Mouse (Mus musculus): Measurements from ENCODE around the gene Tmem132c.
"Not testable (repeated sequence)": the region's sequence is repeated elsewhere in the genome, so short reads cannot be mapped to it uniquely, and the experiment has no call there.

The Tmem132c gene

GRCm38 (mm10) chr5:127341158-127341557 is 99.5 kb downstream of the Tmem132c start:
- DNase-seq (ENCODE audit: low spot score in 2 of 2): no peak

- no peak for DNase-seq (ENCODE audit: low spot score in 2 of 2)
These were observed 103.1 kb downstream of the Tmem132c start for GRCm38 (mm10) chr5:127344721-127345120.

GRCm38 (mm10) chr5:127346364-127346763 is 104.8 kb downstream of the Tmem132c start:
- DNase-seq (ENCODE audit: low spot score in 2 of 2): no peak

- no peak for DNase-seq (ENCODE audit: low spot score in 2 of 2)
These were observed 105.6 kb downstream of the Tmem132c start for GRCm38 (mm10) chr5:127347053-127347748.

GRCm38 (mm10) chr5:127349221-127350065 is 107.8 kb downstream of the Tmem132c start:
- DNase-seq (ENCODE audit: low spot score in 2 of 2): no peak

- no peak for DNase-seq (ENCODE audit: low spot score in 2 of 2)
These were observed 111.4 kb downstream of the Tmem132c start for GRCm38 (mm10) chr5:127353002-127353401.

GRCm38 (mm10) chr5:127355836-127356235 is 114.2 kb downstream of the Tmem132c start:
- no peak for DNase-seq (ENCODE audit: low spot score in 2 of 2)

GRCm38 (mm10) chr5:127357878-127358277 is 116.3 kb downstream of the Tmem132c start:
- not testable (repeated sequence) for DNase-seq (ENCODE audit: low spot score in 2 of 2)

- DNase-seq (ENCODE audit: low spot score in 2 of 2): no peak
These were observed 119.5 kb downstream of the Tmem132c start for GRCm38 (mm10) chr5:127361145-127361544.

- DNase-seq (ENCODE audit: low spot score in 2 of 2): no peak
These were observed 123.5 kb downstream of the Tmem132c start for GRCm38 (mm10) chr5:127365061-127365460.

- DNase-seq (ENCODE audit: low spot score in 2 of 2): no peak
These were observed 126.6 kb downstream of the Tmem132c start for GRCm38 (mm10) chr5:127368191-127368590.

GRCm38 (mm10) chr5:127369812-127370211 is 128.2 kb downstream of the Tmem132c start:
- DNase-seq (ENCODE audit: low spot score in 2 of 2): no peak

- no peak for DNase-seq (ENCODE audit: low spot score in 2 of 2)
These were observed 128.9 kb downstream of the Tmem132c start for GRCm38 (mm10) chr5:127370503-127370902.

GRCm38 (mm10) chr5:127374251-127374650 is 132.6 kb downstream of the Tmem132c start:
- DNase-seq (ENCODE audit: low spot score in 2 of 2): no peak

- no peak for DNase-seq (ENCODE audit: low spot score in 2 of 2)
These were observed 134.0 kb downstream of the Tmem132c start for GRCm38 (mm10) chr5:127375654-127376053.

- DNase-seq (ENCODE audit: low spot score in 2 of 2): no peak
These were observed 136.9 kb downstream of the Tmem132c start for GRCm38 (mm10) chr5:127378521-127378920.

GRCm38 (mm10) chr5:127379351-127379750 is 137.7 kb downstream of the Tmem132c start:
- DNase-seq (ENCODE audit: low spot score in 2 of 2): no peak

GRCm38 (mm10) chr5:127381216-127381615 is 139.6 kb downstream of the Tmem132c start:
- DNase-seq (ENCODE audit: low spot score in 2 of 2): no peak

GRCm38 (mm10) chr5:127382571-127382970 is 141.0 kb downstream of the Tmem132c start:
- no peak for DNase-seq (ENCODE audit: low spot score in 2 of 2)

GRCm38 (mm10) chr5:127391187-127391586 is 149.6 kb downstream of the Tmem132c start:
- DNase-seq (ENCODE audit: low spot score in 2 of 2): no peak

- DNase-seq (ENCODE audit: low spot score in 2 of 2): no peak
These were observed 155.3 kb downstream of the Tmem132c start for GRCm38 (mm10) chr5:127396889-127397288.

- DNase-seq (ENCODE audit: low spot score in 2 of 2): no peak
These were observed 156.4 kb downstream of the Tmem132c start for GRCm38 (mm10) chr5:127398010-127398409.
